Mouse (Mus musculus) midbrain, embryonic 14.5 days (tissue): ENCODE measurements around the gene Nedd9. TPM values are rescaled to one million over a fixed set of nuclear protein-coding genes. Genes with fewer than 3 reads are reported as not detected.

Experiments
- ATAC-seq: fragments of 200-750 bp; cut with Nextera tagmentation; 2 replicates; pipeline ENCODE4 v1.8.0; 2017; ENCODE audit warnings: moderate number of reproducible peaks, moderate library complexity; ENCODE audit not compliant: low FRiP score, low TSS enrichment
- DNase-seq: peaks from one replicate; pipeline ENCODE4 v3.0.0-alpha.2; 2015
- H3K27ac ChIP-seq: fragments of 300-500 bp; sonication (generic); replicated peaks from 2 replicates; pipeline ENCODE4 v1.5.1; 2014; ENCODE audit warnings: mild to moderate bottlenecking, low read depth, low read length, moderate library complexity
- H3K27me3 ChIP-seq: fragments of 300-500 bp; sonication (generic); 2 replicates; pipeline ENCODE4 v1.6.1; 2014; ENCODE audit warnings: low read length, control low read depth, mixed read lengths; ENCODE audit not compliant: control insufficient read depth, insufficient read depth
- H3K36me3 ChIP-seq: fragments of 300-500 bp; sonication (generic); 2 replicates; pipeline ENCODE4 v1.6.1; 2014; ENCODE audit warnings: low read length, control low read depth; ENCODE audit not compliant: control insufficient read depth, insufficient read depth
- H3K4me1 ChIP-seq: fragments of 300-500 bp; sonication (generic); 2 replicates; pipeline ENCODE4 v1.6.1; 2014; ENCODE audit warnings: mild to moderate bottlenecking, antibody characterized with exemption, low read length, control low read depth; ENCODE audit not compliant: control insufficient read depth, insufficient read depth
- H3K4me2 ChIP-seq: fragments of 300-500 bp; sonication (generic); 2 replicates; pipeline ENCODE4 v1.6.1; 2014; ENCODE audit warnings: mild to moderate bottlenecking, low read length, moderate library complexity
- H3K4me3 ChIP-seq: fragments of 300-500 bp; sonication (generic); replicated peaks from 2 replicates; pipeline ENCODE4 v1.5.1; 2014; ENCODE audit warnings: low read depth, low read length
- H3K9ac ChIP-seq: fragments of 300-500 bp; sonication (generic); replicated peaks from 2 replicates; pipeline ENCODE4 v1.6.1; 2014; ENCODE audit warnings: mild to moderate bottlenecking, low read length, moderate library complexity
- H3K9me3 ChIP-seq: fragments of 300-500 bp; sonication (generic); 2 replicates; pipeline ENCODE4 v1.6.1; 2016; ENCODE audit warnings: low read length, control low read depth, mixed read lengths; ENCODE audit not compliant: control insufficient read depth
- WGBS: fragments of 180-500 bp; shearing (Covaris S2); extraction: QIAGEN DNeasy Blood & Tissue Kit; methylation state at CpG from one replicate; pipeline ENCODE4 v1.1.7; 2014; 5-methylcytosine and 5-hydroxymethylcytosine counted together
- polyA plus RNA-seq: library from polyadenylated mRNA; unstranded; fragments of >200 nt; fragmentation: Nextera tagmentation; extraction: Ambion mirVana; gene quantifications from 2 replicates; pipeline ENCODE4 v1.2.1, GENCODE M21; 2014

The Nedd9 gene
- polyA plus RNA-seq, 1 experiment from 2014 or later = 16.3 TPM

- peak; percentile 97 for DNase-seq
- Histone ChIP-seq H3K9me3 (no peaks in the 10 kb centered on the region), H3K36me3 (no peaks in the 10 kb centered on the region), H3K9ac (peak overlapping the region; percentile 64), H3K27ac (peak overlapping the region; percentile 87), H3K4me1 (peaks cover 23% of the 10 kb centered on the region), H3K27me3 (no peaks in the 10 kb centered on the region; the same call in 1 of the 2 replicates), H3K4me2 (peak overlapping the region; percentile 82), H3K4me3 (peak overlapping the region; percentile 61)
- ATAC-seq = peak; percentile 97
- under 1% methylated on average over 42 of the region's 42 CpGs for whole genome bisulfite sequencing
Observed at GRCm38 (mm10) chr13:41358480-41359180, 128.5 kb downstream of the Nedd9 start.

- Histone ChIP-seq H3K27ac (peak overlapping the region; percentile 87), H3K4me1 (peaks cover 23% of the 10 kb centered on the region), H3K9ac (peak overlapping the region; percentile 64), H3K36me3 (no peaks in the 10 kb centered on the region), H3K27me3 (no peaks in the 10 kb centered on the region; the same call in 1 of the 2 replicates), H3K9me3 (no peaks in the 10 kb centered on the region), H3K4me3 (peak overlapping the region; percentile 61), H3K4me2 (peak overlapping the region; percentile 82)
- ATAC-seq = no peak
- peak; percentile 46 for DNase-seq
- WGBS = 8% methylated on average over 10 of the region's 10 CpGs
Observed at GRCm38 (mm10) chr13:41358009-41358408, 129.2 kb downstream of the Nedd9 start.

- ATAC-seq = no peak
- H3K4me3 ChIP-seq = peak overlapping the region; percentile 61
- WGBS = 21% methylated on average over 3 of the region's 3 CpGs
Observed at GRCm38 (mm10) chr13:41357586-41357985, 129.6 kb downstream of the Nedd9 start.

DNA sequence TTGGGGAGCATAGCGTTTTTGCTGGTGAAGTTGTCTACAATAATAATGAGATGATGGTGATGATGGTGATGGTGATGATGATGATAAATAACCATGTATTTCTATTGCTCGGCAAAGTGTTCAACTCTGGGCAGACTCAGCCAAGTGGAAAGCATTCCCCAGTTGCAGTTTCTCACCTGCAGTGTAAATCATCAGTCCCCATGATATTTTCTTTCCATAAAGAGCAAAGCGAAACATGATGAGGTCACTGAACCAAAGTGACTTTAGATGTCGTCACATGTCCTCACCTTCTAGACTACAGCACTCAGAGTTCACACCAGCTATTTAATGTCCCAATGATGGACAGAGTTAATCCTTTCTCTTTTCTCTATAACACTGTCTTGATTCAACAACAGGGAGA is 130.0 kb downstream of the Nedd9 start:
- peak overlapping the region; percentile 61 for H3K4me3 ChIP-seq
- 67% methylated on average over 4 of the region's 4 CpGs for WGBS
- H3K27me3 ChIP-seq = no peaks in the 10 kb centered on the region; the same call in 1 of the 2 replicates
- DNase-seq (no peak), ATAC-seq (no peak)
- no peak overlapping the region; the same call in 1 of the 2 replicates for H3K9ac ChIP-seq
- no peak overlapping the region for H3K27ac ChIP-seq
- no peaks in the 10 kb centered on the region for H3K9me3 ChIP-seq
- peak overlapping the region; percentile 82 for H3K4me2 ChIP-seq
- H3K36me3 ChIP-seq = no peaks in the 10 kb centered on the region
- peaks cover 28% of the 10 kb centered on the region for H3K4me1 ChIP-seq

More at GRCm38 (mm10) chr13:41357586-41357985, 129.6 kb downstream of the Nedd9 start:
- H3K27me3 ChIP-seq = no peaks in the 10 kb centered on the region; the same call in 1 of the 2 replicates
- H3K9me3 ChIP-seq = no peaks in the 10 kb centered on the region
- no peak for DNase-seq
- peak overlapping the region; percentile 82 for H3K4me2 ChIP-seq
- peaks cover 27% of the 10 kb centered on the region for H3K4me1 ChIP-seq
- peak overlapping the region; percentile 64; the same call in 1 of the 2 replicates for H3K9ac ChIP-seq
- H3K27ac ChIP-seq = no peak overlapping the region
- no peaks in the 10 kb centered on the region for H3K36me3 ChIP-seq

- Histone ChIP-seq H3K9ac (no peak overlapping the region), H3K36me3 (no peaks in the 10 kb centered on the region), H3K4me3 (no peak overlapping the region), H3K4me1 (peaks cover 28% of the 10 kb centered on the region), H3K4me2 (peak overlapping the region; percentile 32), H3K27me3 (no peaks in the 10 kb centered on the region; the same call in 1 of the 2 replicates), H3K9me3 (no peaks in the 10 kb centered on the region), H3K27ac (no peak overlapping the region)
- no peak for ATAC-seq
- WGBS = 64% methylated on average over 2 of the region's 2 CpGs
- DNase-seq = no peak
Observed at GRCm38 (mm10) chr13:41355552-41355951, 131.6 kb downstream of the Nedd9 start.

DNA sequence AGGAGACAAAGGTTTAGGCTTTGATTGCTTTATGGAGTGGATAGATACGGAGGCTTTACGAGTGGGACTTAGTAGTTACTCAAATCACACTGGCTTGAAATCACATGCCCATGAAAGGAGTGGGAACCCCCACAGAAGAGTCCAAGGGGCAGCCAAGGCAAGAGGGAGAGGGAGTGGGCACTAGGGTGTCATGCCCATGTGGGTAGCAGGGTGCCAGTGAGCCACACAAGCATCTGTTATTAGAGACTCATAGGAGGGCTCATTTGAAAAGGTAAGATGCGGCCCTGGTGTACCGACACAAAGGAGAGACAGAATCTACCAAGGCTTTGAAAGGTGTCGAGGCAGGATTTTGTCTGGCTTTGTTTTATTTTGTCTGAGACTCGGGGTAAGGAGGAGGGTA is 132.6 kb downstream of the Nedd9 start:
- H3K4me1 ChIP-seq = peaks cover 23% of the 10 kb centered on the region
- H3K27me3 ChIP-seq = no peaks in the 10 kb centered on the region; the same call in 1 of the 2 replicates
- no peak overlapping the region for H3K9ac ChIP-seq
- H3K36me3 ChIP-seq = no peaks in the 10 kb centered on the region
- DNase-seq = no peak
- H3K27ac ChIP-seq = no peak overlapping the region
- no peak overlapping the region for H3K4me3 ChIP-seq
- no peaks in the 10 kb centered on the region for H3K9me3 ChIP-seq
- 37% methylated on average over 6 of the region's 6 CpGs for WGBS
- no peak for ATAC-seq
- H3K4me2 ChIP-seq = peak overlapping the region; percentile 21

DNA sequence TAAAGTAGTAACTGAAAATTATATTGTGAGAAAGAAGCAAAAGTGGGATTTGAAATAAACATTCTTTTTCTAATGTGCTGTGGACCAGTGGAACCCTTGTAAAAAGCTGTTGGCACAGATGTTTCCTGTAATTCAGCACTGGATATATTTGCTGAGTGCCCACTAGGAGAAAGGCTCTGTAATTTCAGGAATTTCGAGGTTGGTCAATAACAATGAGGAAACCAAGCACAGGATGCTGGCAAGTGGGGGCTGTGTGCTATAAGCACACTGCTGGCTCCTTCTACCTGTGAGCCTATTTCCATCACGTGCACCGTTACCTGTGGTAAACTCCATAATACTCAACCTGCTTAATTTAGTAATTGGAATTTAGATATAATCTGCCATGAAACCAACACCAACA is 133.5 kb downstream of the Nedd9 start:
- Histone ChIP-seq H3K36me3 (no peaks in the 10 kb centered on the region), H3K4me3 (no peak overlapping the region), H3K27me3 (no peaks in the 10 kb centered on the region; the same call in 1 of the 2 replicates), H3K4me2 (no peak overlapping the region), H3K27ac (no peak overlapping the region), H3K9ac (no peak overlapping the region), H3K9me3 (no peaks in the 10 kb centered on the region), H3K4me1 (peaks cover 23% of the 10 kb centered on the region)
- whole genome bisulfite sequencing = 80% methylated on average over 3 of the region's 3 CpGs
- ATAC-seq (no peak), DNase-seq (no peak)

- ATAC-seq = peak; percentile 34
- H3K36me3 ChIP-seq = no peaks in the 10 kb centered on the region
- DNase-seq = peak; percentile 66
- H3K9ac ChIP-seq = no peak overlapping the region
- H3K27ac ChIP-seq = 0 out of 2 replicates have a peak overlapping the region, but pooled peaks have one; percentile 32
- peaks cover 16% of the 10 kb centered on the region for H3K4me1 ChIP-seq
- no peak overlapping the region for H3K4me3 ChIP-seq
- no peaks in the 10 kb centered on the region; the same call in 1 of the 2 replicates for H3K27me3 ChIP-seq
- H3K9me3 ChIP-seq = no peaks in the 10 kb centered on the region
- WGBS = 20% methylated on average over 5 of the region's 5 CpGs
- no peak overlapping the region for H3K4me2 ChIP-seq
Observed at GRCm38 (mm10) chr13:41352352-41352751, 134.8 kb downstream of the Nedd9 start.

GRCm38 (mm10) chr13:41350589-41350988 is 136.6 kb downstream of the Nedd9 start:
- Histone ChIP-seq H3K4me1 (peaks cover 14% of the 10 kb centered on the region), H3K4me2 (no peak overlapping the region), H3K36me3 (no peaks in the 10 kb centered on the region), H3K9ac (no peak overlapping the region), H3K27ac (no peak overlapping the region), H3K4me3 (no peak overlapping the region), H3K9me3 (no peaks in the 10 kb centered on the region), H3K27me3 (no peaks in the 10 kb centered on the region; the same call in 1 of the 2 replicates)
- WGBS = 91% methylated on average over 3 of the region's 3 CpGs
- ATAC-seq (no peak), DNase-seq (no peak)
